Mouse (Mus musculus): ENCODE data around the gene Bsn.

Bsn gene

DNA sequence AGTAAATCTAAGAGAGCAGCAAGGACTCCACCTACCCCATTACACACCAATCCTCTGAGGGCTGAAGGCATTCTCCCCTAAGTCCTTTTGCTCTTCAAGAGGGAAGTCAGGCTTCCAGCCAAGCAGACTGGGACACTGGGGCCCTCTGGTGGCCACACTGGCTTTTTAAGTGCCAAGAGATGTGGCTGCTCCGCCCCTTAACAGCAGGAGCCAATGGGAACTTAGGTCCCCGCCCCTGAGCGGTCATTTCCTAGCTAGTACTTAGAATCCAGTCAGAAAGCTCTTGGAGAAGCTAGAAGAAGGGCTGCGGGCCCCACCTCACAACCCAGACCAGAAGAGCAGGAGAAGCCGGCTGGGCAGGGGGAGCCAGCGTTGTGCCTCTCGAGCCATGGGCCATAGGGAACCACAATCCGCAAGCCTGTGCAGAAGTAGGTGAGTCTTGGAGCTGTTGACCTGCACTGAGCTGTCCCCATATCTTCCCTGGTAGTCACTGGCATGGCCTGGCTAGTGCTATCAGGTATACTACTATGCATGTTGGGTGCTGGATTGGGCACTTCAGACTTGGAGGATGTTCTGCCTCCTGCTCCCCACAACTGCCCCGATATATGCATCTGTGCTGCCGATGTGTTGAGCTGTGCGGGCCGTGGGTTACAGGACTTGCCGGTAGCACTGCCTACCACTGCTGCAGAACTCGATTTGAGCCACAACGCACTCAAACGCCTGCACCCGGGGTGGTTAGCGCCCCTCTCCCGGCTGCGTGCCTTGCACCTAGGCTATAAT, 137.1 kb downstream of the Bsn start, which contains the start of gene Amigo3:
Amigo3 (plus strand) TSS at position 275 of the 780 bp plus-strand sequence.
- DNase-seq: peak; percentile 97

DNA sequence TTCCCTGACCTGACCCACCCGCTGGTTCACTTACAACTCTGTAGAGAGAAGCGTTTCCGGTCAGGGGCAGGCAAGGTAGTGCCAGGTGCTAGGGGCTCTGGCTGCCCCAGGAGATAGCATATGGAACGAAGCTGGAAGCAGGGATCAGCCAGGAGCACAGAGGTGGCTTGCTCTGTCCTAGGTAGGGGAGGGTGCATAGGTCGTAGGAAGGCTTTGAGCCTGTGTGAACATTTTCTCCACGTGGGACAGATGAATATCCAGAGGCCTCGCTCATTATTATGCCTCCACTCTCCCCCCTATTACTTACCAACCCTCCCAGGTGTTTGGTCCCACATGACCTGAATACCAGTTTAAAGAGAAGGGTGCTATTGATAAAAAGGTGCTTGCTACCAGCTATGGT, 137.8 kb downstream of the Bsn start:
- DNase-seq: no peak

DNA sequence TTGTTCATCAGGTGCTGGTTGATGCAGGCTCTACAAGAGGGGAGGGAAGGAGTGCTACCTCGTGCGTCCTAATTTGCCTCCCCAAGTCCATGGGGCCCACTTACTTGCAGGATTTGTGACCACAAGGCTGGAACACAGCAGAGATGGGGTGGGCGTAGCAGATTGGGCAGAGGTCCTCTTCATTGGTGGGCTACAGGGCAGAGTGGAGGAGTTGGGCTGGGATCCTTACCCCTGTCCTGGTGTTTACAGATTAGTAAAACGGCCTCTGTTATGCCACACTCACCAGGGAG, 138.3 kb downstream of the Bsn start:
- DNase-seq: no peak

DNA sequence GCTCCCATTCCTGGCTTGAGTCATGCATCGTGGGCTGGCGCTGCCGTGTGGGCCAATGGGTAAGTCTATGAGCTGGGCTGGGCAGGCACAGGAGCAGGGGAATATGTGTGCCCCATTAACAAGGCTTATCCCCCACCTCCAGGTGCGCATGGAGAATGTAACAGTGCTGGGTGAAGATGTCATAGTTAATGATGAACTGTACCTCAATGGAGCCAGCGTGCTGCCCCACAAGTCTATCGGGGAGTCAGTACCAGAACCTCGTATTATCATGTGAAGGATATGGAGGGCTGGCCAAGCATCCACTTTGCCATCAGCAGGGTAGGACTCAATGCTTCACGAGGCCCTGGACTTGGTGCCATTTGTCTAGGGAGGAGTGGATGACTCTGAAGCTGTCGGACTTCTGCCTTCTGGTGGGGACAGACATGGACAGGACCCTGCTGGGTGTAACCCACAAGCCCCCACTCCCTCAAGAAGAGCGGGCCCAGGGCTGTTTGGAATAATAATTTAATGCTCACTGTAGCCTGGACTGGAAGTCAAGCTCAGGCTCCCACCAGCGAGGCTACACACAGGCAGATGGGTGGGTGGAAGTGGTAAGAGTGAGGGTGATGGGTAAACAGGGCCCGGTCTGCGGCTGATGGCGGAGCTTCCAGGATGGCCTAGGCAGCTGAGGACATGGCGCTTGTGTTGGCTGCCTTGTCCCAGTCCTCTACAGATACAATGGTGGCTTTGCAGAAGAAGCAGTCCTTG, 138.8 kb downstream of the Bsn start:
- no peak for DNase-seq

DNA sequence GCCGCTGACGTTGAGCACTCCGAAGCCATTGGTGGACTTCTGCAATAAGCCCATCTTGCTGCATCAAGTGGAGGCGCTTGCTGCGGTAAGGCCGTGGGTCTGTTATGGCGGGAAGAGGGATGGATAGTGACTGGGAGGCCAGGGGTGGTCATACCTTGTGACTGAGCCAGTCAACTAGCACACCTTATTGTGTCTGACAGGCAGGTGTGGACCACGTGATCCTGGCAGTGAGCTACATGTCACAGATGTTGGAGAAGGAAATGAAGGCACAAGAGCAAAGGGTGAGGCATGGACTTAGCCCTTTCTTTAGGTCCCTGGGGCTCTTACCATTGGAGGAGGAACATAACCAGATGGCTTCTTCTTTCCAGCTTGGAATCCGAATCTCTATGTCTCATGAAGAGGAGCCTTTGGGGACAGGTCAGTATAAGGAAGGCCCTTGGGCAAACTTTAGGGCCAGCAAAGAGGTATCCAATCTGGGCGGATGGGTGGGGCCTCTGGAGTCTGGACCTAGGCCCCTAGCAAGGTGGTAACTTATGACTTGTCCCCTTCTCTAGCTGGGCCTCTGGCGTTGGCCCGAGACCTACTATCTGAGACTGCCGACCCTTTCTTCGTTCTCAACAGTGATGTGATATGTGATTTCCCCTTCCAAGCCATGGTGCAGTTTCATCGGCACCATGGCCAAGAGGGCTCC, 140.5 kb downstream of the Bsn start:
- DNase-seq: no peak

DNA sequence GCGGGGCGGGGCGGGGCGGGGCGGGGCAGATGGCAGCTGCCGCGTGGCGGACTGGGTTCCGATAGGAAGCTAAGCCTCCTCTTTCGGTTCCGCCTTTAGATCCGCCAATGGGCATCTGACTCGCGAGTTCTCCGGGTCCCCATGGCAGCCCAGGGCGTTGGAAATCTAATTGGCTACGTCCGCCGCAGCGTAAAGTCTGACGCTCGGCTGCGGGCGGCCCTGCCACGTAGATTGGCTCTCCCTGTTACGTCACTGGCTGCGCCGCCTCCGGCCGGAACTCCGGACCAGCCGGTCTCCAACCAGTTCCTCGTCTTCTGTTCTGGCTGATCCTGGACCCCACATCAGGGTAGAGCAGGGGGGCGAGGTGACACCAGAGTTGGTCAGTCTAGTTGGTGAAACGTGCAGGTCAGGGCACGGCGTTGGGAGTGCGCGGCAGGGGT, 141.1 kb downstream of the Bsn start, which contains the start of gene Gmppb:
Gmppb (plus strand) TSS at position 227 of the 440 bp plus-strand sequence.
- DNase-seq: peak; percentile 96

DNA sequence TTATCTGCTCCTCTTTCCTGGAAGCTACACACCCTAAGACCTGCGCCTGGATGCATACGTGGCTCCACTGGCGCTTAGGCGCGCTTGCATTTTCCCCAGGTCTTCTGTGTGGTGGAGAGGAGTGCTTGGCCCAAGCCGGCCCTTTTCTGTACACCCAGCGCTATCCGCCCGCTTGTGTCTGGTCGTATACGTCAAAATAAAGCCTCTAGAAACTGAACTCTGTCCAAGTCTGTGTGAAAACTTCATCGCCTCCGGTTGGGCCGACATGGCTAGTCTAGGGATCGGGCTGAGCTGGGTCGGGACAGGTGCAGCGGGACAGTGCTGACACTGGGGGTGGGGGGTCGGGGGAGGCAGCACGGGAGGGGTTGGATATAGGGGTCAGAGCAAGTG, 141.6 kb downstream of the Bsn start:
- no peak for DNase-seq

DNA sequence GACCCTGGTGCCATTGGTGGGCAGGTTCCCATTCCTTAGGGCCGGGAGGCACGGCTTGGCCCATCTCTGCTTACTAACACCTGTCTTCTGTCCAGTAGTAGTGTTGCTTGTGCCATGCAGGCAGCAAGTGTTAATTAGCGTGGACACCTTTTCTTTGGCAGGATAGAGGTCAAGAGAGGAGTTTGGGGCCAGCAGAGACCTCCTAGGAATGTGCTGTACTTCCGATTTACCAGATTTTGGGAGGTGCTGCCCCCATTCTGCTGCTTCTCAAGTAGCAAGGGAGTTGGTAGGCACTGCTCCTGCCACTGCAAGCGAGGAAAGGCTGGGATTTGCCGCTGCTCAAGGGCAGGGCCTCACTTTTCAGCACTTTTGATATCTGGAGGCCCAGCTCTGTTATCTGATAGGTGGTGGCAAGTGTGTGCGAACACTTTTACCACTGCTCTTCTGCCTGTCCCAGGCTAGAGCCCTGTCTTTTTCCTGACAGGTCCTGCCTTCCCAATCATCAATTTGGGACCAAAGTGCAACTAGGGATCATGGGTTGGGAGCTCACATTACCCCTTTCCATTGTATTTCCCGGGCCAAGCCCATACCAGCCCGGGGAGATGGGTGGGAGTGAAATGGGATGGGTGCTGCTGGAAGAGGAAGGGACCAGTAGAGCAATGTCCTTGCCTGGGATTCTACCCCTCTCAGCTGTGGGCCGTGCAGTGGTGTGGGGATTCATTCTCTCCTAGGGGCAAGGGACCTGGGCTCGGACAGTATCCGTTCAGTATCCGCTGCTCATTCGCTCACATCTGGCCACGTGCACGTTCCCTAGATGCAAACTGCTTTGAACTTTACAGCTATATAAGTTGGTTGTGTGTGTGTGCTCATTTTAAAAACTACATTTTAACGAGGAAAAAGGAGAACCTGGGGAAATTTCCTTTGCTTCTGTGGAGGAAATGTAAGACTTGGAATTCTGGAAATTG, 142.3 kb downstream of the Bsn start:
- no peak for DNase-seq

DNA sequence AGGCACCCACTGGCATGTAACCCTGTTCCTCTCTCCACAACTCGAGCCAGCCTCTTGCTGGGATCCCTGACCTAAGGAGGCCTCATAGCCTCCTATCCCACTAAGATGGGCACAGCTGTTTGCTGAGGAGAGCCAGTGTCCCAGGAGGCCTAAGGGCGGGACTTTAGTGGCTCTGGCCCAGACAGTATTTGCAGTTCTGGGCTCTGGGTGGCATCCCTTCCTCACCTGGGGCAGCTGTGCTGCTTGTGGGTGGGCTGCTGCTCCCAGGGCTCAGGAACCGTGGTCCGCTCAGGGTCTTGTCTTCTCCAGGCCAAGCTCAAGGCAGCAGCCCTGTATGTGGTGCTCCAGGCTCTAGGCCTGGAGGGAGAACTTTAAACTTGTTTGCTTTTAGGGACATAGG, 143.6 kb downstream of the Bsn start:
- DNase-seq: no peak

All from retina, postnatal 1 day (tissue).